Mouse (Mus musculus) induced T-regulatory cell, adult 2 months (primary cell): ENCODE results near the gene Zfp1.

ENCODE experiments used
- DNase-seq: peaks from one replicate; pipeline ENCODE4 v3.0.0-alpha.2; 2012; ENCODE audit warnings: low read depth

Zfp1 gene

GRCm38 (mm10) chr8:111625694-111626527 is 17.3 kb upstream of the Zfp1 start:
- DNase-seq: peak; percentile 88

- no peak for DNase-seq
Measured at GRCm38 (mm10) chr8:111626528-111626820, 16.7 kb upstream of the Zfp1 start.

GRCm38 (mm10) chr8:111626933-111627332 is 16.3 kb upstream of the Zfp1 start:
- DNase-seq: no peak

GRCm38 (mm10) chr8:111627923-111628322 is 15.3 kb upstream of the Zfp1 start:
- DNase-seq: no peak

- no peak for DNase-seq
Measured at GRCm38 (mm10) chr8:111628401-111628800, 14.8 kb upstream of the Zfp1 start.

- peak; percentile 36 for DNase-seq
Measured at GRCm38 (mm10) chr8:111628894-111629501, 14.2 kb upstream of the Zfp1 start.

- DNase-seq: no peak
Measured at GRCm38 (mm10) chr8:111630105-111630521, 13.1 kb upstream of the Zfp1 start, which contains the start of gene Ldhd. TSS of gene Ldhd (minus strand) at chr8:111630374.

- DNase-seq: no peak
Measured at GRCm38 (mm10) chr8:111631589-111631988, 11.6 kb upstream of the Zfp1 start.

- no peak for DNase-seq
Measured at GRCm38 (mm10) chr8:111632976-111633375, 10.2 kb upstream of the Zfp1 start.

- no peak for DNase-seq
Measured at GRCm38 (mm10) chr8:111638086-111638485, 5.1 kb upstream of the Zfp1 start.

- no peak for DNase-seq
Measured at GRCm38 (mm10) chr8:111641064-111641463, 2.1 kb upstream of the Zfp1 start.

- no peak for DNase-seq
Measured at GRCm38 (mm10) chr8:111642496-111642895, 705 bp upstream of the Zfp1 start.

- no peak for DNase-seq
Measured at GRCm38 (mm10) chr8:111642939-111643263, 300 bp upstream of the Zfp1 start.

GRCm38 (mm10) chr8:111644286-111645051 is 1.3 kb downstream of the Zfp1 start:
- peak; percentile 91 for DNase-seq

- DNase-seq: peak; percentile 87
Measured at GRCm38 (mm10) chr8:111645715-111646114, 2.5 kb downstream of the Zfp1 start.

- DNase-seq: no peak
Measured at GRCm38 (mm10) chr8:111648834-111649233, 5.6 kb downstream of the Zfp1 start.

GRCm38 (mm10) chr8:111650651-111651050 is 7.5 kb downstream of the Zfp1 start:
- no peak for DNase-seq

GRCm38 (mm10) chr8:111653524-111653923 is 10.3 kb downstream of the Zfp1 start:
- no peak for DNase-seq

- DNase-seq: no peak
Measured at GRCm38 (mm10) chr8:111657312-111657854, 14.2 kb downstream of the Zfp1 start.

- DNase-seq: no peak
Measured at GRCm38 (mm10) chr8:111658819-111659423, 15.7 kb downstream of the Zfp1 start.

- DNase-seq: peak; percentile 71
Measured at GRCm38 (mm10) chr8:111662473-111662872, 19.3 kb downstream of the Zfp1 start.

- DNase-seq: no peak
Measured at GRCm38 (mm10) chr8:111666751-111667150, 23.6 kb downstream of the Zfp1 start.
